Mouse (Mus musculus) MEL (cell line): ENCODE measurements around the gene Ctnnd2. TPM values are rescaled to one million over a fixed set of nuclear protein-coding genes. Genes with fewer than 3 reads are reported as not detected.

Experiments
- DNase-seq: peaks from one replicate; pipeline ENCODE4 v3.0.0; 2011; ENCODE audit warnings: low read depth, low spot score
- H3K27ac ChIP-seq: 2 replicates; pipeline ENCODE4 v1.5.1; 2012; ENCODE audit warnings: low read depth, mild to moderate bottlenecking, control low read depth, low read length, moderate library complexity; ENCODE audit not compliant: control insufficient read depth
- H3K27me3 ChIP-seq, 2 experiments: fragments of 150-350 bp in 1 of 2; sonication (generic) in 1 of 2; 2 replicates each; pipeline ENCODE4 v1.6.1; 2012; ENCODE audit warnings: low read length in 2 of 2, mild to moderate bottlenecking in 2 of 2, improper control_type of control experiment in 1 of 2, moderate library complexity in 1 of 2; ENCODE audit not compliant: insufficient read depth in 2 of 2, control insufficient read depth in 1 of 2
- H3K36me3 ChIP-seq, 2 experiments: 2 replicates each; pipeline ENCODE4 v1.6.1; 2012 to 2014; ENCODE audit warnings: low read length in 2 of 2, improper control_type of control experiment in 1 of 2, inconsistent platforms in 1 of 2, mild to moderate bottlenecking in 1 of 2; ENCODE audit not compliant: insufficient read depth in 2 of 2, control insufficient read depth in 1 of 2
- H3K4me1 ChIP-seq, 2 experiments: fragments of 150-350 bp in 1 of 2; sonication (generic) in 1 of 2; 2 replicates each; pipeline ENCODE4 v1.6.1; 2012; ENCODE audit warnings: low read length in 2 of 2, improper control_type of control experiment in 1 of 2, mild to moderate bottlenecking in 1 of 2; ENCODE audit not compliant: insufficient read depth in 2 of 2, control insufficient read depth in 1 of 2
- H3K4me3 ChIP-seq, 2 experiments: fragments of 150-350 bp in 1 of 2; sonication (generic) in 1 of 2; 2 replicates each; pipeline ENCODE4 v1.5.1; 2012; ENCODE audit warnings: low read depth in 2 of 2, low read length in 2 of 2, mild to moderate bottlenecking in 2 of 2, moderate library complexity in 2 of 2, control low read depth in 1 of 2, improper control_type of control experiment in 1 of 2; ENCODE audit not compliant: control insufficient read depth in 1 of 2, insufficient read depth in 1 of 2
- H3K79me2 ChIP-seq: 2 replicates; pipeline ENCODE4 v1.6.1; 2012; ENCODE audit warnings: mild to moderate bottlenecking, low read length, moderate library complexity; ENCODE audit not compliant: control insufficient read depth, poor library complexity, insufficient read depth
- H3K9ac ChIP-seq: 2 replicates; pipeline ENCODE4 v1.6.1; 2012; ENCODE audit warnings: low read depth, mild to moderate bottlenecking, control low read depth, low read length, moderate library complexity; ENCODE audit not compliant: control insufficient read depth, poor library complexity, severe bottlenecking
- H3K9me3 ChIP-seq: fragments of 150-350 bp; sonication (generic); replicated peaks from 2 replicates; pipeline ENCODE4 v1.6.1; 2012; ENCODE audit warnings: mild to moderate bottlenecking, low read length, improper control_type of control experiment, moderate library complexity; ENCODE audit not compliant: insufficient read depth
- CHD1 ChIP-seq: IDR thresholded peaks from 2 replicates; pipeline ENCODE4 v1.6.1; 2012; ENCODE audit warnings: low read depth, mild to moderate bottlenecking, inconsistent platforms, low read length, improper control_type of control experiment
- CHD2 ChIP-seq: IDR thresholded peaks from 2 replicates; pipeline ENCODE4 v1.6.1; 2011; ENCODE audit warnings: low read length, improper control_type of control experiment
- E2F4 ChIP-seq: IDR thresholded peaks from 2 replicates; pipeline ENCODE4 v1.6.1; 2011; ENCODE audit warnings: low read depth, low read length, improper control_type of control experiment, borderline replicate concordance
- GATA1 ChIP-seq: IDR thresholded peaks from 2 replicates; pipeline ENCODE4 v1.6.1; 2011; ENCODE audit warnings: low read depth, low read length, improper control_type of control experiment
- HCFC1 ChIP-seq: IDR thresholded peaks from 2 replicates; pipeline ENCODE4 v1.6.1; 2012; ENCODE audit warnings: low read depth, mild to moderate bottlenecking, inconsistent platforms, low read length, improper control_type of control experiment, moderate library complexity
- MAFK ChIP-seq: IDR thresholded peaks from 2 replicates; pipeline ENCODE4 v1.6.1; 2011; ENCODE audit warnings: low read depth, mild to moderate bottlenecking, low read length, improper control_type of control experiment, borderline replicate concordance
- MAZ ChIP-seq: IDR thresholded peaks from 2 replicates; pipeline ENCODE4 v1.6.1; 2012; ENCODE audit warnings: low read depth, mild to moderate bottlenecking, inconsistent platforms, low read length, improper control_type of control experiment
- MYC ChIP-seq: IDR thresholded peaks from 2 replicates; pipeline ENCODE4 v1.6.1; 2011; ENCODE audit warnings: low read depth, mild to moderate bottlenecking, low read length, improper control_type of control experiment, moderate library complexity
- POLR2A ChIP-seq, 2 experiments: IDR thresholded peaks; 2 replicates each; pipeline ENCODE4 v1.6.1; 2011 to 2012; ENCODE audit warnings: low read length in 2 of 2, mild to moderate bottlenecking in 2 of 2, control low read depth in 1 of 2, improper control_type of control experiment in 1 of 2, low read depth in 1 of 2, moderate library complexity in 1 of 2; ENCODE audit not compliant: control insufficient read depth in 1 of 2, insufficient read depth in 1 of 2, poor library complexity in 1 of 2
- POLR2AphosphoS2 ChIP-seq: IDR thresholded peaks from 2 replicates; pipeline ENCODE4 v1.6.1; 2011; ENCODE audit warnings: low read length, improper control_type of control experiment
- SMC3 ChIP-seq: IDR thresholded peaks from 2 replicates; pipeline ENCODE4 v1.6.1; 2011; ENCODE audit warnings: low read depth, low read length, improper control_type of control experiment
- TAL1 ChIP-seq: IDR thresholded peaks from 2 replicates; pipeline ENCODE4 v1.6.1; 2012; ENCODE audit warnings: mild to moderate bottlenecking, inconsistent platforms, low read length, moderate library complexity, mixed read lengths
- TBP ChIP-seq: IDR thresholded peaks from 2 replicates; pipeline ENCODE4 v1.8.0; 2011; ENCODE audit warnings: low read depth, low read length, improper control_type of control experiment
- TCF12 ChIP-seq: IDR thresholded peaks from 2 replicates; pipeline ENCODE4 v1.6.1; 2014; ENCODE audit warnings: low read depth, mild to moderate bottlenecking, inconsistent platforms, low read length, improper control_type of control experiment, moderate library complexity
- UBTF ChIP-seq: IDR thresholded peaks from 2 replicates; pipeline ENCODE4 v1.6.1; 2012; ENCODE audit warnings: low read depth, mild to moderate bottlenecking, inconsistent platforms, low read length, improper control_type of control experiment, moderate library complexity, borderline replicate concordance; ENCODE audit not compliant: insufficient read depth
- USF1 ChIP-seq: IDR thresholded peaks from 2 replicates; pipeline ENCODE4 v1.6.1; 2014; ENCODE audit warnings: low read depth, mild to moderate bottlenecking, inconsistent platforms, low read length, improper control_type of control experiment, moderate library complexity
- USF2 ChIP-seq, 2 experiments: IDR thresholded peaks; 2 replicates each; pipeline ENCODE4 v1.6.1; 2011 to 2012; ENCODE audit warnings: improper control_type of control experiment in 2 of 2, low read length in 2 of 2, borderline replicate concordance in 1 of 2, inconsistent platforms in 1 of 2, low read depth in 1 of 2, mild to moderate bottlenecking in 1 of 2; ENCODE audit not compliant: insufficient read depth in 1 of 2
- ZMIZ1 ChIP-seq: IDR thresholded peaks from 2 replicates; pipeline ENCODE4 v1.6.1; 2012; ENCODE audit warnings: low read depth, mild to moderate bottlenecking, inconsistent platforms, low read length, improper control_type of control experiment, moderate library complexity
- polyA plus RNA-seq, 2 experiments: library from polyadenylated mRNA; stranded (reverse) in 1 of 2; unstranded in 1 of 2; fragments of >175 nt in 1 of 2; fragments of >200 nt in 1 of 2; gene quantifications; 2 replicates each; pipeline versions ENCODE4 v1.2.1 to v1.2.4; 2012; ENCODE audit warnings: low replicate concordance in 2 of 2, low read depth in 1 of 2; ENCODE audit not compliant: insufficient read length in 2 of 2, insufficient read depth in 1 of 2, missing spikeins in 1 of 2
- total RNA-seq: library from RNA; depleted of rRNA; stranded (reverse); fragments of 300-350 nt; gene quantifications from 2 replicates; pipeline ENCODE4 v1.2.3, GENCODE M21; 2012

Gene Ctnnd2
- total and polyA plus RNA-seq, 3 experiments: 0.03 TPM; not detected in 2

DNA sequence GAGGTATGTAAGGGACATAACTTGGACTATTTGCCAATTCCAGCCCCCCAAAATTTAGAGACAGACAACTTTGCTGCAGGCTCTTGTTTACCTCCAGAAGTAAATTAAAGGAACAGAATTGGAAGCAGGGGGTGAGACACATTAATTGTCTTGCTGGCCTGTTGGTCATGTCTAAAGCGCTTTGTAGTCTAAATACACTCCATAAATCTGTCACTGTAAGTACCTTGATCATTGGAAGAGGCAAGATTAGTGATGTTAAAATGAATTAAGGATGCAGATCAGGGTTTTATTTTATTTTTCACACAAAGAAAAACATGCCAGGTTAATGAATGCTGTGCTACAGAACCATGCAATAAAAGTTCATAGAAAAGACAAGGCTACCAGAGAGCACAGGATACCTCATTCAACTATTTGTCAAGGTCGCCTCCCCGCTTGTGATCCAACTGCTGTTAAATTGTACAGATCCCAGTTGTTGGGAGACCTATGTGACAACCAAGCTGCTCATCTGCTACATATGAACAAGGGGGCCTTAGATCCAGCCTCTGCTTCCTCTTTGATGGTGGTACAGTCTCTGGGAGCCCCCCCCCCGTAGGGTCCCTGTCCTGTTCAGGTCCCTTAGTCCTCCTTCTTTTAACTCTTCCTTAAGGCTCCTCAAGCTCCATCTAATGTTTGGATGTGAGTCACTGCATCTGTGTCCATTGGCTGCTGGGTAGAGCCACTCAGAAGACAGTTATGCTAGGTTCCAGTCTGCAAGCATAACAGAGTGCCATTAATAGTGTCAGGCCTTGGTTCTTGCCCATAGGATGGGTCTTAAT lies 792.7 kb downstream of the Ctnnd2 start:
- H3K9ac ChIP-seq: no peak overlapping the region
- H3K4me1 ChIP-seq: no peaks in the 10 kb centered on the region
- no peak for DNase-seq
- TF ChIP-seq USF1: no peak
- TF ChIP-seq MAZ: no peak
- TF ChIP-seq GATA1: no peak
- H3K4me3 ChIP-seq: no peak overlapping the region
- no peak overlapping the region for H3K27ac ChIP-seq
- no peaks in the 10 kb centered on the region for H3K27me3 ChIP-seq
- H3K9me3 ChIP-seq: no peaks in the 10 kb centered on the region
- H3K79me2 ChIP-seq: no peaks in the 10 kb centered on the region
- H3K36me3 ChIP-seq: no peaks in the 10 kb centered on the region

DNA sequence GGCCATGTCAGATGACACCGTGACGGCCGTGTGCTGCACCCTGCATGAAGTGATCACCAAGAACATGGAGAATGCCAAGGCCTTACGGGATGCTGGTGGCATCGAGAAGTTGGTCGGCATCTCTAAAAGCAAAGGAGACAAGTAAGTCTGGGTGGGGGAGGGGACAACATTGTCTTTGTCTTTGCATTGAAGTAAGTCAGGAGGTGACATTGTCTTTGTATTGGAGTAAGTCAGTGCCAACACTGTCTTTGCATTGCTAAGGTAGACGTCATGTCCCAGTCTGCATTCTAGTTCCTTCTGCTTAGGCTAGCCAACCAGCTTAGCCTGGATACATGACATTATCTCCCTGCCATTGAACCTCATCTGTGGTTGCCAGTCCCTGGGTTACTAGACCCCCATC lies 794.4 kb downstream of the Ctnnd2 start:
- TF ChIP-seq TAL1 (no peak), POLR2A (IDR thresholded peaks at IDR 0.05; ENCODE audit: control insufficient read depth in 1 of 2, insufficient read depth in 1 of 2, low read depth in 1 of 2, low read length in 2 of 2, poor library complexity in 1 of 2) (no peak), POLR2AphosphoS2 (no peak), CHD2 (no peak), TBP (no peak), UBTF (no peak), MYC (no peak)
- H3K9ac ChIP-seq: no peak overlapping the region

DNA sequence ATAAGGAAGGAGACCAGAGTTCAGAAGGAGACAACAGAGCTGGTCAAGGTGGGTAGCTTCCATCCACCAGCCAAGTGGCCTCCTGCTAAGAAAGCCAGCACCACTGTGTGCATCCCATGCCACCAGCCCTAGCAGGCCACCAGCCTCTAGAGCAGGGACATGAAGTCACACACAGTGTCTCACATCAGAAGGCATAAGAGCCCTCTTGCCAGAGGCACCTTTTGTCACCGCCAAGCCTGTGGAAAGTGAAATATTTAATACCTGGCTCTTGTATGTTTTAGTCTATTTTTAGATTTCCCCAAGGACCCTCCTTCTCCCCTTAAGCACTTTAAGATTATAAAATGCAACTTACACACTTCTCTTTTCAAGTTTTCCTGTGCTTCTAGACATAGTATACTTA lies 802.0 kb downstream of the Ctnnd2 start:
- Histone ChIP-seq H3K4me3 (no peak overlapping the region), H3K9ac (no peak overlapping the region), H3K27ac (no peak overlapping the region), H3K36me3 (no peaks in the 10 kb centered on the region), H3K27me3 (no peaks in the 10 kb centered on the region)
- TF ChIP-seq MAFK (no peak), POLR2A (IDR thresholded peaks at IDR 0.05; ENCODE audit: control insufficient read depth in 1 of 2, insufficient read depth in 1 of 2, low read depth in 1 of 2, low read length in 2 of 2, poor library complexity in 1 of 2) (no peak), HCFC1 (no peak), E2F4 (no peak), USF2 (IDR thresholded peaks at IDR 0.05; ENCODE audit: borderline replicate concordance in 1 of 2, insufficient read depth in 1 of 2, low read depth in 1 of 2, low read length in 2 of 2) (no peak), TCF12 (no peak), ZMIZ1 (no peak), SMC3 (no peak), MAZ (no peak), TBP (no peak), CHD1 (no peak)
- TF ChIP-seq, all 39 proteins: peak for 0
- H3K9me3 ChIP-seq: no peaks in the 10 kb centered on the region
- DNase-seq: no peak
- no peaks in the 10 kb centered on the region for H3K79me2 ChIP-seq
- H3K4me1 ChIP-seq: no peaks in the 10 kb centered on the region

More for the DNA sequence above, 794.4 kb downstream of the Ctnnd2 start:
- no peaks in the 10 kb centered on the region for H3K79me2 ChIP-seq
- no peak overlapping the region for H3K27ac ChIP-seq
- H3K9me3 ChIP-seq: no peaks in the 10 kb centered on the region
- no peaks in the 10 kb centered on the region for H3K4me1 ChIP-seq
- no peak overlapping the region for H3K4me3 ChIP-seq
- DNase-seq: no peak
- H3K36me3 ChIP-seq: no peaks in the 10 kb centered on the region
- no peaks in the 10 kb centered on the region for H3K27me3 ChIP-seq
